Mouse (Mus musculus): ENCODE measurements around the gene Gm44511. TPM values are rescaled to one million over a fixed set of nuclear protein-coding genes. Genes with fewer than 3 reads are reported as not detected.
"Not testable (repeated sequence)": the region's sequence is repeated elsewhere in the genome, so short reads cannot be mapped to it uniquely, and the experiment has no call there.

Gene Gm44511
- total and polyA plus RNA-seq, 3 experiments, result not detected

DNA sequence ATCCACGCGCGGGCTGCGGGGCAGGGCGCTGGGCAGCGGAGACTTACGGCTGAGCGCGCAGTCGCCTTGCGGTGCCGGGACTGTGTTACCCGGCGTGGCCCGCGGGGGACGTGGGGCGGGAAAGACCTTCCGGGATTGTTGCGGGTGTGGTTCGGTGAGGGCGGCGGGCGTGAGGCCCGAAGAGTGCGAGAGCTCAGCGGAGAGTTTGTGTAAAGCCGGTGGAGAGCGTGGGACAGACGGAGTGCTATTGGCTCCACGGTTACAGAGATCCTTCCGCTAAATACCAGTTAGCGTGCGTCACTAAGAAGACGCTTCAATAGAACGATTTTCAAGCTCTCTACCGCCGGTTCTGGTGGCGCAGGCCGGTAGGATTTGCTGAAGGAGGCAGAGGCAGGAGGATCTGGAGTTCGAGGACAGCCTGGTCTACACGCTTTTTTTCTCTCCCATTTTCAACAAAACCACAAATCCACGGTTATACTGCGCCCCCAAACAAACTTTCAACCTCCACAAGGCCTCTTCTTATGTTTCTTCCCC, 16.9 kb upstream of the Gm44511 start:
- no peaks in the 10 kb centered on the region for H3K36me3 ChIP-seq (replicated peaks)
- peak overlapping the region; percentile 66 for H3K4me3 ChIP-seq (ENCODE audit: low read depth, low read length)
- DNase-seq (ENCODE audit: low spot score) (peak; percentile 4), ATAC-seq (ENCODE audit: extremely low read depth, insufficient number of reproducible peaks, low FRiP score, poor library complexity, severe bottlenecking) (peak; percentile 11; the same call in 1 of the 2 replicates)
- TF ChIP-seq CTCF (IDR thresholded peaks at IDR 0.05; ENCODE audit: low read depth, low read length), result no peak
- no peak for TF ChIP-seq GATA2 (IDR thresholded peaks at IDR 0.05; ENCODE audit: borderline replicate concordance, low read depth, low read length)
- no peak for TF ChIP-seq GATA1 (IDR thresholded peaks at IDR 0.05; ENCODE audit: borderline replicate concordance, low read length)
- TF ChIP-seq POLR2AphosphoS5 (IDR thresholded peaks at IDR 0.05; ENCODE audit: insufficient replicate concordance, low read depth, low read length), result no peak
- no peak for TF ChIP-seq TAL1 (conservative IDR thresholded peaks at IDR 0.05; ENCODE audit: low read depth, low read length)
- peaks cover 55% of the 10 kb centered on the region for H3K9me3 ChIP-seq (replicated peaks)
- peaks cover 9% of the 10 kb centered on the region for H3K4me1 ChIP-seq (ENCODE audit: insufficient read depth, low read depth, low read length)
- H3K27me3 ChIP-seq (ENCODE audit: insufficient read depth, low read length), result peaks cover 3% of the 10 kb centered on the region; the same call in 1 of the 2 replicates

GRCm38 (mm10) chr6:128842356-128842944, 16.3 kb upstream of the Gm44511 start:
- no peak for DNase-seq (ENCODE audit: low spot score)
- H3K9me3 ChIP-seq (replicated peaks), result peaks cover 55% of the 10 kb centered on the region
- H3K4me3 ChIP-seq (ENCODE audit: low read depth, low read length), result peak overlapping the region; percentile 66
- H3K36me3 ChIP-seq (replicated peaks), result no peaks in the 10 kb centered on the region
- peaks cover 3% of the 10 kb centered on the region; the same call in 1 of the 2 replicates for H3K27me3 ChIP-seq (ENCODE audit: insufficient read depth, low read length)
- no peak for ATAC-seq (ENCODE audit: extremely low read depth, insufficient number of reproducible peaks, low FRiP score, poor library complexity, severe bottlenecking)
- no peak for TF ChIP-seq POLR2AphosphoS5 (IDR thresholded peaks at IDR 0.05; ENCODE audit: insufficient replicate concordance, low read depth, low read length)
- TF ChIP-seq GATA2 (IDR thresholded peaks at IDR 0.05; ENCODE audit: borderline replicate concordance, low read depth, low read length), result no peak
- TF ChIP-seq GATA1 (IDR thresholded peaks at IDR 0.05; ENCODE audit: borderline replicate concordance, low read length), result no peak
- no peak for TF ChIP-seq CTCF (IDR thresholded peaks at IDR 0.05; ENCODE audit: low read depth, low read length)
- no peak for TF ChIP-seq TAL1 (conservative IDR thresholded peaks at IDR 0.05; ENCODE audit: low read depth, low read length)
- peaks cover 9% of the 10 kb centered on the region for H3K4me1 ChIP-seq (ENCODE audit: insufficient read depth, low read depth, low read length)

DNA sequence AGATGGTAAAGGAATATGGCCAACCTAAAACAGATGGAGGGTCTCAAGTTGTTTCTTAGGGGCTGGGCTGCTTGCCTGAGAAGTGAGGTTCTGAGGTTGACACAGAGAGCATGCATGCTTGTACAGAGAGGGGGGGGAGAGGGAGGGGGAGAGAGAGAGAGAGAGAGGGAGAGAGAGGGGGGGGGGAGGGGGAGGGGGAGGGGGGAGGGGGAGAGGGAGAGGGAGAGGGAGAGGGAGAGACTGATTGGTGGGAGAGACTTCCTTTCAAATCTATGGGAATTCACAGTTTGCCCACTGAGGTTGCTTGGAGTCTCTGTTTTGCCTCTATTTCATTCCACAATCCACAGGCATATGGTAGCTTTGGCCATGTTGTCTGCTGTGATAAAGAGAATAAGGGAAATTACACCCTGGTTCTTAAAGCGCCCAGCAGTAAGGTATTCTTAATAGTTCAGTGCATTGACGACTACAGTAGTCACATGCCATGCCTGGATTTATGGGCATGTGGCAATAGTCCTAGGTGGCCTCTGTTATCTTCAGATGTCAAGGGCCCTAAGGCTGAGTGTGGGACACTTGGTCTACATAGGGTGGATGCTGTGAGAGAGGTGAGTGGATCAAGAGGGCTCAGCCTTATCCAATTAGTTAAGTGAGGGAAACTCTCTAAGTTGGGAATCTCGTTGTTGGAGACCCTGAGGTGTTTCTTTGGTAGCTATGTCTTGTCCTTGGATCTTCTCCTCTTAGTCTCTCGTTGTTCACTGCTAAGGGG, 15.4 kb upstream of the Gm44511 start:
- no peak for TF ChIP-seq GATA1 (IDR thresholded peaks at IDR 0.05; ENCODE audit: borderline replicate concordance, low read length)
- TF ChIP-seq POLR2AphosphoS5 (IDR thresholded peaks at IDR 0.05; ENCODE audit: insufficient replicate concordance, low read depth, low read length), result no peak
- TF ChIP-seq GATA2 (IDR thresholded peaks at IDR 0.05; ENCODE audit: borderline replicate concordance, low read depth, low read length), result no peak
- no peak overlapping the region for H3K4me3 ChIP-seq (ENCODE audit: low read depth, low read length)
- H3K36me3 ChIP-seq (replicated peaks), result no peaks in the 10 kb centered on the region
- DNase-seq (ENCODE audit: low spot score) (no peak), ATAC-seq (ENCODE audit: extremely low read depth, insufficient number of reproducible peaks, low FRiP score, poor library complexity, severe bottlenecking) (no peak)
- H3K4me1 ChIP-seq (ENCODE audit: insufficient read depth, low read depth, low read length), result peaks cover 9% of the 10 kb centered on the region
- H3K9me3 ChIP-seq (replicated peaks), result peaks cover 50% of the 10 kb centered on the region
- H3K27me3 ChIP-seq (ENCODE audit: insufficient read depth, low read length), result peaks cover 3% of the 10 kb centered on the region; the same call in 1 of the 2 replicates

DNA sequence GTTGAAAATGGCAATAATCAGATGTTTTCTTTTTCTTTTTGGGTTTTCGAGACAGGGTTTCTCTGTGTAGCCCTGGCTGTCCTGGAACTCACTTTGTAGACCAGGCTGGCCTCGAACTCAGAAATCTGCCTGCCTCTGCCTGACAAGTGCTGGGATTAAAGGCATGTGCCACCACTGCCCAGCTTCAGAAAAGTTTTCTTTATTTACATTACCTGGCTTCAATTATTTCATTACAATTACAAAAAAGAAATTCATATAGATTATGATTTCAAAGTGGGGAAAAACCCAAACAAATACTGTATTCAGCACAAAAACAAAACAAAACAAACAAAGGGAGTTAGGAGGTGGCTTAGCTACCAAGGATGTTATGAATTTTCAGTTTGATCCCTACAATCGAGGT, 14.6 kb upstream of the Gm44511 start:
- DNase-seq (ENCODE audit: low spot score); H3K4me1 ChIP-seq (ENCODE audit: insufficient read depth, low read depth, low read length); H3K4me3 ChIP-seq (ENCODE audit: low read depth, low read length); H3K27me3 ChIP-seq (ENCODE audit: insufficient read depth, low read length); H3K36me3 ChIP-seq (replicated peaks); ATAC-seq (ENCODE audit: extremely low read depth, insufficient number of reproducible peaks, low FRiP score, poor library complexity, severe bottlenecking): not testable (repeated sequence)
- peaks cover 48% of the 10 kb centered on the region for H3K9me3 ChIP-seq (replicated peaks)

DNA sequence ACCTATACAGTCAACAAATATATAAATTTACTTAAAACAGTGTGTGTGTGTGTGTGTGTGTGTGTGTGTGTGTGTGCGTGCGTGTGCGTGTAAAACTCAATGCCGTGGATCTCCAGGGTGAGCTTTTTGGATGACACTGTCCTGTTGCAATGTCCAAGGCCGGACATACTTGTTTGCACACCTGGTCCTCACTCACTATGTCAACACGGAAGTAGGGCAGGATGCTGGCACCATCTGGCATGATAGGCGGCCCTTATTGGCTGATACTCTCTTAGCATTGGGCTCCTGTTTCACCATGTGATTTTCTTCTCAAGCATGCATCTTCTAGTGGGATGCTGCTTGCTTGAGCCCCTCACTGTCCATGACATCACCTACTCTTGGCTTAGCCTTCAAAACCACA, 13.8 kb upstream of the Gm44511 start:
- ATAC-seq (ENCODE audit: extremely low read depth, insufficient number of reproducible peaks, low FRiP score, poor library complexity, severe bottlenecking) (no peak), DNase-seq (ENCODE audit: low spot score) (no peak)
- Histone ChIP-seq H3K27me3 (ENCODE audit: insufficient read depth, low read length) (peaks cover 3% of the 10 kb centered on the region; the same call in 1 of the 2 replicates), H3K4me1 (ENCODE audit: insufficient read depth, low read depth, low read length) (peaks cover 9% of the 10 kb centered on the region), H3K36me3 (replicated peaks) (no peaks in the 10 kb centered on the region), H3K4me3 (ENCODE audit: low read depth, low read length) (no peak overlapping the region), H3K9me3 (replicated peaks) (peaks cover 47% of the 10 kb centered on the region)
- no peak for TF ChIP-seq GATA2 (IDR thresholded peaks at IDR 0.05; ENCODE audit: borderline replicate concordance, low read depth, low read length)
- TF ChIP-seq GATA1 (IDR thresholded peaks at IDR 0.05; ENCODE audit: borderline replicate concordance, low read length), result no peak
- TF ChIP-seq TAL1 (conservative IDR thresholded peaks at IDR 0.05; ENCODE audit: low read depth, low read length), result no peak
- no peak for TF ChIP-seq CTCF (IDR thresholded peaks at IDR 0.05; ENCODE audit: low read depth, low read length)
- TF ChIP-seq POLR2AphosphoS5 (IDR thresholded peaks at IDR 0.05; ENCODE audit: insufficient replicate concordance, low read depth, low read length), result no peak

GRCm38 (mm10) chr6:128839266-128839771, 13.2 kb upstream of the Gm44511 start:
- Histone ChIP-seq H3K9me3 (replicated peaks) (peaks cover 46% of the 10 kb centered on the region), H3K4me1 (ENCODE audit: insufficient read depth, low read depth, low read length) (peaks cover 9% of the 10 kb centered on the region)

More at GRCm38 (mm10) chr6:128839266-128839771, 13.2 kb upstream of the Gm44511 start:
- Histone ChIP-seq H3K27me3 (ENCODE audit: insufficient read depth, low read length) (peaks cover 3% of the 10 kb centered on the region; the same call in 1 of the 2 replicates), H3K4me3 (ENCODE audit: low read depth, low read length) (peak overlapping the region; percentile 41; the same call in 1 of the 2 replicates), H3K36me3 (replicated peaks) (no peaks in the 10 kb centered on the region)
- peak; percentile 40; the same call in 1 of the 2 replicates for ATAC-seq (ENCODE audit: extremely low read depth, insufficient number of reproducible peaks, low FRiP score, poor library complexity, severe bottlenecking)
- DNase-seq (ENCODE audit: low spot score), result no peak
- no peak for TF ChIP-seq GATA2 (IDR thresholded peaks at IDR 0.05; ENCODE audit: borderline replicate concordance, low read depth, low read length)
- TF ChIP-seq CTCF (IDR thresholded peaks at IDR 0.05; ENCODE audit: low read depth, low read length), result no peak
- no peak for TF ChIP-seq POLR2AphosphoS5 (IDR thresholded peaks at IDR 0.05; ENCODE audit: insufficient replicate concordance, low read depth, low read length)
- no peak for TF ChIP-seq GATA1 (IDR thresholded peaks at IDR 0.05; ENCODE audit: borderline replicate concordance, low read length)
- no peak for TF ChIP-seq TAL1 (conservative IDR thresholded peaks at IDR 0.05; ENCODE audit: low read depth, low read length)
